Mouse (Mus musculus): ENCODE results near the gene Rapgef4.

- TF ChIP-seq GATA1 (IDR thresholded peaks at IDR 0.05; ENCODE audit: low read length), result no peak
- TF ChIP-seq TAL1 (IDR thresholded peaks at IDR 0.05; ENCODE audit: low read length), result no peak
Observed at GRCm38 (mm10) chr2:72165136-72165854, 184.3 kb downstream of the Rapgef4 start.
